Mouse (Mus musculus) R1 (cell line): ENCODE results near the gene Sh3tc1.

Experiments used
- DNase-seq: peaks from one replicate; pipeline ENCODE4 v3.0.0-alpha.2; 2018; ENCODE audit warnings: low read depth, low spot score

The Sh3tc1 gene

GRCm38 (mm10) chr5:35686336-35686735 lies 53.5 kb downstream of the Sh3tc1 start:
- DNase-seq = no peak

DNA sequence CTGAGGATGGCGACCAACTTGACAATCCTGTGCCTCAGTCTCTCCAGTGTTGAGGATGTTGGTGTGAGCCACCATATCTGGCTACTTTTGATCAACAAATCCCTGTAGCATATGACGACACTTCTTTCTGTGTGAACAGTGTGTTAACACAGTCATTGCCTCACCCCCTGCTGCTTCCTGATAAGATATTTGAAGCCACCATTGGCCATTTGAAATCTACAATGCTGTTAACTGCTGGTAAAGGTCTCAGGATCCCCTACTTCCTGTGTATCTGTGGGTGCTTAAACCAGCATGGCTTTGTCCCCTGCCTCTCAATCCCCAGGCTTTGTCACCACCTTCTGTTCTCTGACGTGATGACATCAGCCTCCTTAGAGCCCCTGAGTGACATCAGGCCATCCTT lies 54.7 kb downstream of the Sh3tc1 start:
- no peak for DNase-seq

- no peak for DNase-seq
Observed at GRCm38 (mm10) chr5:35680958-35681357, 58.8 kb downstream of the Sh3tc1 start.

- DNase-seq = peak; percentile 31
Observed at GRCm38 (mm10) chr5:35679256-35680155, 60.3 kb downstream of the Sh3tc1 start, which contains the start of gene Htra3. TSS of gene Htra3 (minus strand) at chr5:35679782.

DNA sequence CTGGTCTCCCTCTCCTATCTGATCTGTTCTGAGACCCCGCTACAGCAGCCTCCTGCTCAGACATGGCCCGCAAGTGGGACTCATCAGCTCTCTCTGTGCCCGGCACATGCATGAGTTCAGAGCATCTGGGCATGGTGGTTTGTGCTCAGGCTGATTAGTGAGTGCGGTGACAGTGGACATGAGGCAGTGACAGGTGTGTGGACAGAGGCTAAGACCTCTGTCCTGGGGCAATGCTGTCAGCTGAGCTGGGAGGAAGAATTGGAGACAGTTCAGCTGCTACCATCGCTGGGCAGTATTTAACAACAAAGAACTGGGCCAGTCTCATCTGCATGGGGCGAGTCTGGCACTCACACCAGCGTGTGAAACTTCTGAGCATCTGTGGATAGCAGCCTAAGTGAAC lies 62.8 kb downstream of the Sh3tc1 start:
- DNase-seq = no peak

DNA sequence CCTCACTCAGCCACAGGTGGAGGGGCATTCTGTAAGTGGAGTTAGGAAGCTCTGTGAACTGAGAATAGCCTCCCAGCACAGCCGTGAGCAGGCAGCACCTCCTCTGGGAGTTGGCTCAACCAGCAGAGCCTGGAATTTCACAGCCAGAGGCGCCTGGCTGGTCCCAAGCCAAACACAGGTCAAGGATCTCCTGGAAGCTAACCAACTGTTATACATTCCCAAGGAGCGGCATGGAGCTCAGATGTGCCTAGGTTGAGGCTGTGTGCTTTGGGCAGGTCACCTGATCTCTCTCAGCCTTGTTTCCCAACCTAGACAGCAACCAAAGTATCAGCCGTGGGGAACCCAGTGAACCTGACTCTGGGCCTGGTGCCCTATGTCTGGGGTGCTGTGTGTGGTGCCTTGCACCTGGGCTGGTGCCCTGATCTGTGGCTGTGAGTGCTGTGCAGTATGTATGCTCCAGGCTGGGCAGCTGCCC lies 65.7 kb downstream of the Sh3tc1 start:
- DNase-seq = no peak

GRCm38 (mm10) chr5:35673086-35673485 lies 66.7 kb downstream of the Sh3tc1 start:
- no peak for DNase-seq

- DNase-seq = no peak
Observed at GRCm38 (mm10) chr5:35672581-35672980, 67.2 kb downstream of the Sh3tc1 start.

GRCm38 (mm10) chr5:35671474-35671891 lies 68.3 kb downstream of the Sh3tc1 start:
- no peak for DNase-seq

DNA sequence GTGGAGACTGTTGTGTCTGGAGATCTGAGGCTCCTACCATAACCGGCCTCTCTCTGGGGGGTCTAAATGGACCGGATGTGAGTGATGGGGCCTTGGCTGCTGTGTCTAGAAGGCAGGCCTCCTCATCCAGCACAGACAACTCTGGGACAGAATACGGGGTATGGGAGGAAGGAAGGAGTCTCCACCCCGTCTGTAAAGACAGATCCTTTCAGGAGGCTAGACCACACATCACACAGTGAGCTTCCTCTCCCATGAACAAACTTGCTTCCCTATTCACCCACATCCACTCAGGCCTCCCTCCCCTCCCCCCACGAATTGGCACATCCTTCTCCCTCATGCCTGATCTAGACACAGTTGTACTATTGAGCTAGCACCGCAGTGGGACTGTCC lies 69.4 kb downstream of the Sh3tc1 start:
- peak; percentile 36 for DNase-seq

DNA sequence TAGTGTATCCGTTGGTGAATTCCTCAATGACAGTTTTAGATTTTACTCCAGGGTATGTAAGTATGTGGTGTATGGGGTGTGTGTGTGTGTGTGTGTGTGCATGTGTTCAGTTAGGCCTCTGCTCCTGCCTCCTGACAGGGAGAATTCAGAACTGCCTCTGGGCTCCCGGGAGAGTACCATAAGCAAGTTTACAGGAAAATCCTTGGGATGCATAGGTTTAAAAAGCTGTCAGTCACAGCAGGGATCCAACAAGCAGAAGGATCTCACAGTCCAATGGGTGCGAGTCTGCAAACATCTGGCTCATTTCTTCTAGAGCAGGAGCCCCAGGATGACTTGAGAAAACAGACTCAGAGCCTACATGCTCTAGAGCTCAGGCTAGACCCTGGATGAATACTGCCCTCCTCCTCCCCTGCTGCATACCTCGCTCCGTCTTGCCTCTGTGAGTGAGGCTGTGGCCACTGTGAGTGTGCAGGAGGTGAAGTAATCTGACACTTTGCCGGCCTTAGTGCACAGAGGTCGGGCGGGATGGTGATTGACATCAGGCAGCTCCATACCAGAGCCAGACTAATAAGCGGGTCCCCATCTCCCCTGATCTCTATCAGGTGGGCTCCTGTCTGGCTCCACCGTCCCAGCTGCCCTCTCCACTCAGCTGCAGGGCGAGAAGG lies 69.9 kb downstream of the Sh3tc1 start:
- peak; percentile 39 for DNase-seq

DNA sequence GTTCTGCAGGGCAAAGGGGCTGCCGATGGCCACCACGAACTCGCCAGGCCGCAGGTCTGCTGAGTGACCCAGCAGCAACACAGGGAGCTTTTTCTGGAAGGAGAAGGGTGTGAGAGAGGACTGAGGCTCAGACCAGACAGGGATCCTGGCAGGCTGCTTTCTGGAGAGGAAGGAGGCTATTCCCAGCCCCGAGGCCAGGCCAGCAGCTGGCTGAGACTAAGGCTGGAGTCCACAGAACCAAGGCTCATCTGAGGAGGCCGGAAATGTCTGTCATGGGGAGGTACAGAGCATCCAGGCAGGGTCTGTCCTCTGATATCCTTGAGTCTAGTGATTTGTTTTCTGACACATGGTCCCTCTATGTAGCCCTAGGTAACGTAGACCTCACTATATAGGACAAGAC lies 73.6 kb downstream of the Sh3tc1 start:
- DNase-seq = no peak

GRCm38 (mm10) chr5:35662021-35662545 lies 77.7 kb downstream of the Sh3tc1 start:
- no peak for DNase-seq

DNA sequence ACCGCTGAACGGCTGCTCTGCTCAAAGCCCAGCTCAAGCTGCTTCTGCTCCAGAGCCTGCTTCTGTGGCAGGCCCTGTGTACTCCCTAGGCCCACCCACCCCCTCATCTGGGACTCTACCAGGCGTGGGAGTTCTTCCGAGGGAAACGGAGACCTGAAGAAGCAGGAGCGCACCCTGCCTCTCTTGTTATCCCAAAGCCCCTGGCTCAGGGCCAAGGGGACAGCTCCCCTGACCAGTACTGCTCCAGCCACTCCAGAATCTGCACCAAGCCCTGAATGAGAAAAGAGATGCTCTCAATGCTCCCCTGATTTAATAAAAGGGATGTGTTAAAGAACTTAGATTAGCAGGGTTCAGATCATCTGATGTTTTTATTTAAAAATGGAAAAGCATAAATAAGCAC lies 78.6 kb downstream of the Sh3tc1 start:
- DNase-seq = no peak

DNA sequence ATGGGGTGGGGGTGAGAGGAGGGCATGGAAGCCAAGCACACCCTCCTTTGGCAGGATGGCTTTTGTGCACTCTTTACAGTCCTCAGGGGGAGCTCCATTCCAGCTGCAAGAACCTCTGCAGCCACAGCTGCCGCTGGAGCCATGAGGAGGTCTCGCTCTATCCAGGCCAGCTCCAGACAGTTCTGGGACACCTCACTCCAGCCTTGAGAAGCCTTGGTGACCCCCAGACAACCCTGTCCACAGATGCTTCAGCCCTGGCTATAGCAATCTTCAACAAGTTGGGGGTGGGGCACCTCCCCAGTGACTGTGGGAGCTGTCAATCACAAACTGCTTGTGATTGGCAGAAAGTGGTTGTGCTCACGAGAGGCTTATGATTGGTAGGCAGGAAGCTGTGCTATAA lies 80.3 kb downstream of the Sh3tc1 start:
- no peak for DNase-seq

GRCm38 (mm10) chr5:35655753-35656485 lies 83.9 kb downstream of the Sh3tc1 start:
- peak; percentile 61 for DNase-seq

- DNase-seq = no peak
Observed at GRCm38 (mm10) chr5:35653743-35654395, 85.9 kb downstream of the Sh3tc1 start.

DNA sequence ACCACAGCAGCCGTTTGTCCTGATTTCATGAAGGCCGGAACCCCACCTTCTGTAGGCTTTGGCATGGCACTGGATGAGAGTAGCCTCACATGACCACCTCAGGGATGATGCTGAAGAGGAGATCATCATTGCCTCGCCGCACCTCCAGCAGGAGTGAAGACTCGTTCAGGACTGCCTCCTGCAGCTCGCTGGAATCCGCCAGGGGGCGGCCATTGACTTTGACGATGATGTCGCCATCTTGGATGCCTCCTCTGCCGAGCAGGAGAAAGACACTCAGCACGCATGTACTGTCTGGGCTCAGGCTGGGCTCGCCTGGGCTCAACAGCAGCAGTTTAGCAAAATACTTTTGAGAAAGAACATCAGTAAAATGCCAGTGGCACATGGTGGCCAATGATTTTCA lies 86.9 kb downstream of the Sh3tc1 start:
- DNase-seq = peak; percentile 86

DNA sequence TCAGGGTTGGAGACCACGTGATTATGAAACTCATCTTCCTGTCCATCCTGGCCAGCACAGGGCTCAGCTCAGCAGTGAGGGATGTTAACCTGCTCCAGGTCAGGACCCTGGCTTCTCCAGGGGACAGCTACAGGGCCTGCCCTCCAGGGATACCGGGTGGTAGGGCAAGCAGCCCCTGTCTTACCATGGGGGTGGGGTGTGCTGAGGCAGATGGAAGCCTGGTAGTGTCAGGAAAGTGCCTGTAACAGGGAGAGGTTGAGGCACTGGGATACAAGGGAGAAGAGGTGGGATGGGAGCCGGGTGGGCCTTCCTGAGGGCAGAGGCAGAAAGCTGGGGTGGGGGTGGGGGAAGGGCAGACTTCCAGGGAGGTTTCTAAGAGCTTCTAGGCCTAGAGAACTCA lies 87.5 kb downstream of the Sh3tc1 start:
- no peak for DNase-seq

GRCm38 (mm10) chr5:35648230-35648629 lies 91.6 kb downstream of the Sh3tc1 start:
- no peak for DNase-seq

DNA sequence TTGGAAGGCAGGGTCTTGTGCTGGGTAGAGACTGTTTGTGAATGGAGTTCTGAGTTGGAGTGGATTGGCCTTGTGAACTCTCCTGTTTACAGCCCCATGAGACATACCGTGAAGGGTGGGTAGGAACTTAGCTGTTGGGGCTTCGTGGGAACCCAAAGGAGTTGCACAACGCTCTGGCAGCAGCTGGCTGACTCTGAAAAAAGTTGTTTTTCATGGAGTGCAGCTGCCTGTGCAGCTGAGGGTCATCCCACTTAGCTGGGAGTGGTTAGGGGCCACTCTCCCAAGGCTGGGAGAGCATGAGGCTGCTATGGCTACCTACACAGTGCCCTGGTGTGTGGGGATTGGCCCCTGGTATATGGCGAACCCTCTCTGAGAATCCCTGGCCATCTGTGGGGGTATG lies 92.2 kb downstream of the Sh3tc1 start:
- DNase-seq = no peak
